Mouse (Mus musculus) liver, embryonic 14.5 days (tissue): Measurements from ENCODE around the gene Jund. TPM values are rescaled to one million over a fixed set of nuclear protein-coding genes. Genes with fewer than 3 reads are reported as not detected.

Source experiments
- ATAC-seq: fragments of 200-750 bp; cut with Nextera tagmentation; 2 replicates; pipeline ENCODE4 v1.8.0; 2017; ENCODE audit warnings: moderate number of reproducible peaks, mild to moderate bottlenecking, moderate library complexity; ENCODE audit not compliant: insufficient read depth
- DNase-seq, 3 experiments: peaks; one replicate each; pipeline ENCODE4 v3.0.0-alpha.2; 2012 to 2013; ENCODE audit warnings: low read depth in 3 of 3, low spot score in 3 of 3
- H3K27ac ChIP-seq: fragments of 300-500 bp; sonication (generic); 2 replicates; pipeline ENCODE4 v1.5.1; 2014; ENCODE audit warnings: moderate library complexity, mild to moderate bottlenecking, control low read depth, inconsistent platforms
- H3K27me3 ChIP-seq: fragments of 300-500 bp; sonication (generic); 2 replicates; pipeline ENCODE4 v1.6.1; 2014; ENCODE audit warnings: mild to moderate bottlenecking, low read length, moderate library complexity; ENCODE audit not compliant: control insufficient read depth, insufficient read depth
- H3K36me3 ChIP-seq: fragments of 300-500 bp; sonication (generic); replicated peaks from 2 replicates; pipeline ENCODE4 v1.6.1; 2014; ENCODE audit warnings: low read depth; ENCODE audit not compliant: control insufficient read depth, insufficient read depth
- H3K4me1 ChIP-seq, 2 experiments: fragments of 200-500 bp in 1 of 2; fragments of 300-500 bp in 1 of 2; sonication (generic) in 1 of 2; replicated peaks; 2 replicates each; pipeline ENCODE4 v1.6.1; 2012 to 2014; ENCODE audit warnings: antibody characterized with exemption in 1 of 2, inconsistent platforms in 1 of 2, low read length in 1 of 2; ENCODE audit not compliant: control insufficient read depth in 2 of 2, insufficient read depth in 2 of 2
- H3K4me2 ChIP-seq: fragments of 300-500 bp; sonication (generic); 2 replicates; pipeline ENCODE4 v1.6.1; 2014; ENCODE audit warnings: low read depth, mild to moderate bottlenecking, control low read depth, moderate library complexity
- H3K4me3 ChIP-seq, 2 experiments: fragments of 200-500 bp in 1 of 2; fragments of 300-500 bp in 1 of 2; sonication (generic) in 1 of 2; 2 replicates each; pipeline ENCODE4 v1.5.1; 2012 to 2014; ENCODE audit warnings: low read depth in 2 of 2, low read length in 2 of 2, mild to moderate bottlenecking in 2 of 2, control low read depth in 1 of 2, inconsistent platforms in 1 of 2, moderate library complexity in 1 of 2; ENCODE audit not compliant: insufficient read depth in 1 of 2
- H3K9ac ChIP-seq: fragments of 300-500 bp; sonication (generic); replicated peaks from 2 replicates; pipeline ENCODE4 v1.6.1; 2014; ENCODE audit warnings: mild to moderate bottlenecking, control low read depth, moderate library complexity
- H3K9me3 ChIP-seq: fragments of 300-500 bp; sonication (generic); 2 replicates; pipeline ENCODE4 v1.6.1; 2016; ENCODE audit warnings: low read length, mixed read lengths; ENCODE audit not compliant: control insufficient read depth
- CTCF ChIP-seq: IDR thresholded peaks from 2 replicates; pipeline ENCODE4 v1.5.1; 2016; ENCODE audit warnings: antibody characterized with exemption, low read depth, control low read depth
- EP300 ChIP-seq: IDR thresholded peaks from 2 replicates; pipeline ENCODE4 v1.6.1; 2016; ENCODE audit warnings: antibody characterized with exemption, low read depth
- WGBS: fragments of 180-500 bp; shearing (Covaris S2); extraction: QIAGEN DNeasy Blood & Tissue Kit; methylation state at CpG from one replicate; pipeline ENCODE4 v1.1.7; 2014; ENCODE audit not compliant: insufficient replicate concordance; 5-methylcytosine and 5-hydroxymethylcytosine counted together
- polyA plus RNA-seq, 2 experiments: library from polyadenylated mRNA; depleted of rRNA in 1 of 2; stranded (reverse) in 1 of 2; unstranded in 1 of 2; fragments of >200 nt; fragmentation: Nextera tagmentation in 1 of 2; extraction: Ambion mirVana in 1 of 2; gene quantifications; 2 replicates each; pipeline versions ENCODE4 v1.2.1 to v1.2.3; 2012 to 2014

Gene Jund
- polyA plus RNA-seq, 2 experiments: 20.3 to 29.4 TPM

- H3K4me1 ChIP-seq: peaks cover 33 to 39% of the 10 kb centered on the region in 2 experiments
- DNase-seq (no peak), ATAC-seq (no peak)
- H3K27me3 ChIP-seq: no peaks in the 10 kb centered on the region
- WGBS: 66% methylated on average over 12 of the region's 12 CpGs
- TF ChIP-seq EP300 (no peak), CTCF (no peak)
- no peaks in the 10 kb centered on the region for H3K9me3 ChIP-seq
- no peaks in the 10 kb centered on the region for H3K36me3 ChIP-seq
- H3K4me3 ChIP-seq: peak overlapping the region; percentile 41 to 55
- peak overlapping the region; percentile 80 for H3K4me2 ChIP-seq
- peak overlapping the region; percentile 88 for H3K27ac ChIP-seq
- peak overlapping the region; percentile 74 for H3K9ac ChIP-seq
These were observed 1.1 kb upstream of the Jund start for GRCm38 (mm10) chr8:70697366-70698250.

- peaks cover 30 to 32% of the 10 kb centered on the region in 2 experiments for H3K4me1 ChIP-seq
- ATAC-seq: peak; percentile 28
These were observed 526 bp downstream of the Jund start for GRCm38 (mm10) chr8:70699116-70699833.

GRCm38 (mm10) chr8:70699834-70700554 lies 1.2 kb downstream of the Jund start:
- Histone ChIP-seq H3K9me3 (no peaks in the 10 kb centered on the region), H3K4me3 (peak overlapping the region; percentile 75 to 84), H3K4me1 (peaks cover 30 to 31% of the 10 kb centered on the region in 2 experiments), H3K4me2 (peak overlapping the region; percentile 70), H3K9ac (peak overlapping the region; percentile 87), H3K27me3 (no peaks in the 10 kb centered on the region), H3K36me3 (no peaks in the 10 kb centered on the region), H3K27ac (peak overlapping the region; percentile 91)
- WGBS: under 1% methylated on average over 53 of the region's 59 CpGs
- TF ChIP-seq EP300: no peak
- TF ChIP-seq CTCF: no peak
- ATAC-seq: no peak
- DNase-seq: peak in 2 of 3 experiments; percentile 47 to 52

More at GRCm38 (mm10) chr8:70699116-70699833, 526 bp downstream of the Jund start:
- no peaks in the 10 kb centered on the region for H3K36me3 ChIP-seq
- DNase-seq: peak in 1 of 3 experiments; percentile 56
- under 1% methylated on average over 89 of the region's 89 CpGs for WGBS
- H3K27me3 ChIP-seq: no peaks in the 10 kb centered on the region
- peak overlapping the region; percentile 70 for H3K4me2 ChIP-seq
- H3K27ac ChIP-seq: peak overlapping the region; percentile 91
- peak overlapping the region; percentile 87 for H3K9ac ChIP-seq
- H3K9me3 ChIP-seq: no peaks in the 10 kb centered on the region
- peak overlapping the region; percentile 75 to 84 for H3K4me3 ChIP-seq
- TF ChIP-seq EP300 (no peak), CTCF (peak; percentile 33)

- DNase-seq (peak; percentile 72 to 85 (median 78)), ATAC-seq (no peak)
- Histone ChIP-seq H3K36me3 (no peaks in the 10 kb centered on the region), H3K9me3 (no peaks in the 10 kb centered on the region), H3K27me3 (no peaks in the 10 kb centered on the region), H3K4me3 (peak overlapping the region; percentile 75 to 84), H3K9ac (peak overlapping the region; percentile 87), H3K4me1 (peaks cover 26 to 27% of the 10 kb centered on the region in 2 experiments), H3K27ac (peak overlapping the region; percentile 91), H3K4me2 (peak overlapping the region; percentile 70)
- TF ChIP-seq EP300: no peak
- TF ChIP-seq CTCF: peak; percentile 92
- 0% methylated on average over 20 of the region's 20 CpGs for WGBS
These were observed 1.8 kb downstream of the Jund start for GRCm38 (mm10) chr8:70700555-70700922.
